Mouse (Mus musculus) cerebellum, postnatal 36 days (tissue): ENCODE results near the gene B3gat1.

Source experiments
- DNase-seq, 2 experiments: peaks; one replicate each; pipeline ENCODE4 v3.0.0; 2021 to 2022; ENCODE audit warnings: mixed read lengths in 2 of 2

The B3gat1 gene

GRCm38 (mm10) chr9:26733206-26733891 is at the start of gene B3gat1:
TSS of gene B3gat1 (plus strand) at chr9:26733728.
- DNase-seq: peak; percentile 10 to 23

GRCm38 (mm10) chr9:26689171-26689570 is 44.4 kb upstream of the B3gat1 start:
- no peak for DNase-seq

- no peak for DNase-seq
Measured at GRCm38 (mm10) chr9:26689956-26690698, 43.4 kb upstream of the B3gat1 start.

GRCm38 (mm10) chr9:26692641-26693040 is 40.9 kb upstream of the B3gat1 start:
- no peak for DNase-seq

GRCm38 (mm10) chr9:26694656-26695055 is 38.9 kb upstream of the B3gat1 start:
- DNase-seq: peak; percentile 22 to 29

- no peak for DNase-seq
Measured at GRCm38 (mm10) chr9:26695178-26695577, 38.4 kb upstream of the B3gat1 start.

GRCm38 (mm10) chr9:26698286-26698685 is 35.2 kb upstream of the B3gat1 start:
- no peak for DNase-seq

- no peak for DNase-seq
Measured at GRCm38 (mm10) chr9:26700329-26700728, 33.2 kb upstream of the B3gat1 start.

GRCm38 (mm10) chr9:26718388-26718787 is 15.1 kb upstream of the B3gat1 start:
- no peak for DNase-seq

GRCm38 (mm10) chr9:26721771-26722170 is 11.8 kb upstream of the B3gat1 start:
- no peak for DNase-seq

GRCm38 (mm10) chr9:26725709-26726108 is 7.8 kb upstream of the B3gat1 start:
- DNase-seq: no peak

GRCm38 (mm10) chr9:26727445-26727844 is 6.1 kb upstream of the B3gat1 start:
- no peak for DNase-seq

- no peak for DNase-seq
Measured at GRCm38 (mm10) chr9:26728556-26728955, 5.0 kb upstream of the B3gat1 start.

GRCm38 (mm10) chr9:26733986-26734385 is 458 bp downstream of the B3gat1 start:
- peak; percentile 16 for DNase-seq

- peak; percentile 36 to 54 for DNase-seq
Measured at GRCm38 (mm10) chr9:26737116-26737515, 3.6 kb downstream of the B3gat1 start.

- DNase-seq: no peak
Measured at GRCm38 (mm10) chr9:26742817-26743216, 9.3 kb downstream of the B3gat1 start.

- DNase-seq: no peak
Measured at GRCm38 (mm10) chr9:26747121-26747520, 13.6 kb downstream of the B3gat1 start.

- DNase-seq: no peak
Measured at GRCm38 (mm10) chr9:26748893-26749292, 15.4 kb downstream of the B3gat1 start.

GRCm38 (mm10) chr9:26760081-26760480 is 26.6 kb downstream of the B3gat1 start:
- DNase-seq: peak; percentile 61 to 65

GRCm38 (mm10) chr9:26760576-26760975 is 27.0 kb downstream of the B3gat1 start:
- DNase-seq: no peak

GRCm38 (mm10) chr9:26762477-26762876 is 28.9 kb downstream of the B3gat1 start:
- DNase-seq: no peak

GRCm38 (mm10) chr9:26768181-26768580 is 34.7 kb downstream of the B3gat1 start:
- DNase-seq: no peak

GRCm38 (mm10) chr9:26775700-26776099 is 42.2 kb downstream of the B3gat1 start:
- no peak for DNase-seq
